Mouse (Mus musculus) ES-Bruce4 (cell line): ENCODE data around the gene Slc11a2.

Experiments
- CTCF ChIP-seq: IDR thresholded peaks from one replicate; pipeline ENCODE4 v1.8.1; 2011; ENCODE audit warnings: low read depth, low read length
- POLR2A ChIP-seq: IDR thresholded peaks from one replicate; pipeline ENCODE4 v1.8.1; 2011; ENCODE audit warnings: low read length; ENCODE audit not compliant: insufficient read depth

- TF ChIP-seq CTCF, result no peak
- no peak for TF ChIP-seq POLR2A
These were observed 2.4 kb downstream of the Slc11a2 start for GRCm38 (mm10) chr15:100422476-100422875.
